Mouse (Mus musculus) olfactory bulb, adult 2 months (tissue): ENCODE data around the gene Pla2g5.

Experiments used
- CTCF ChIP-seq: fragments of 200-500 bp; IDR thresholded peaks from 2 replicates; pipeline ENCODE4 v1.5.1; 2012; ENCODE audit warnings: low read depth, mild to moderate bottlenecking, low read length, moderate library complexity; ENCODE audit not compliant: insufficient read depth
- POLR2A ChIP-seq: fragments of 200-500 bp; IDR thresholded peaks from 2 replicates; pipeline ENCODE4 v1.6.1; 2012; ENCODE audit warnings: mild to moderate bottlenecking, low read depth, low read length, moderate library complexity; ENCODE audit not compliant: insufficient read depth

- TF ChIP-seq CTCF: no peak
- TF ChIP-seq POLR2A: no peak
These were observed 36.1 kb downstream of the Pla2g5 start for GRCm38 (mm10) chr4:138827147-138827546.
